Mouse (Mus musculus): Measurements from ENCODE around the gene Dmc1. TPM values are rescaled to one million over a fixed set of nuclear protein-coding genes. Genes with fewer than 3 reads are reported as not detected.

The Dmc1 gene
- total RNA-seq, 2 experiments from 2014 or later = 0.59 to 0.87 TPM

- DNase-seq (ENCODE audit: low spot score in 2 of 2) = no peak
- intact Hi-C loops (cut with DNase I) = no loop called here
Measured at GRCm38 (mm10) chr15:79519400-79520220, 85.3 kb downstream of the Dmc1 start.

- no peak for DNase-seq (ENCODE audit: low spot score in 2 of 2)
- intact Hi-C loops (cut with DNase I) = no loop called here
Measured at GRCm38 (mm10) chr15:79518571-79518970, 86.3 kb downstream of the Dmc1 start.

- intact Hi-C loops (cut with DNase I) = no loop called here
- no peak for DNase-seq (ENCODE audit: low spot score in 2 of 2)
Measured at GRCm38 (mm10) chr15:79517710-79518109, 87.2 kb downstream of the Dmc1 start.

GRCm38 (mm10) chr15:79516171-79517096 is 88.5 kb downstream of the Dmc1 start, which contains the start of gene Kdelr3:
Kdelr3 (plus strand) TSS chr15:79516411.
- DNase-seq (ENCODE audit: low spot score in 2 of 2) = peak in 1 of 2 experiments; percentile 29
- intact Hi-C loops (cut with DNase I) = no loop called here

- intact Hi-C loops (cut with DNase I) = no loop called here
- DNase-seq (ENCODE audit: low spot score in 2 of 2) = no peak
Measured at GRCm38 (mm10) chr15:79513940-79514339, 91.0 kb downstream of the Dmc1 start.

- DNase-seq (ENCODE audit: low spot score in 2 of 2) = peak; percentile 92
- intact Hi-C loops (cut with DNase I) = no loop called here
Measured at GRCm38 (mm10) chr15:79511553-79512320, 93.2 kb downstream of the Dmc1 start.

Small RNA genes within 50 kb of the gene (microRNA-seq; reads per million reads assigned to microRNA genes)
- gene Gm27903 = 0 reads per million in 2 experiments

Other genes with a start within 250 kb of the Dmc1 start
- gene Tmem184b, start 201.5 kb downstream of the Dmc1 start, total RNA-seq (2021) = 10 to 100 TPM; 56.2 to 56.8 TPM
- gene Csnk1e, start 149.5 kb downstream of the Dmc1 start, total RNA-seq (2021) = 100 to 1,000 TPM; 142 to 166 TPM
- 100 to 1,000 TPM; 166 to 177 TPM for gene Kcnj4, start 99.9 kb downstream of the Dmc1 start, total RNA-seq (2021)
- 1 to 10 TPM; 1.3 to 1.6 TPM for gene Kdelr3, start 88.7 kb downstream of the Dmc1 start, total RNA-seq (2021)
- 100 to 1,000 TPM; 363 to 364 TPM for gene Ddx17, start 58.4 kb downstream of the Dmc1 start, total RNA-seq (2021)
- gene Fam227a, start 53.8 kb upstream of the Dmc1 start, total RNA-seq (2021) = 10 to 100 TPM in 1 of 2 experiments, 1 to 10 TPM in 1; 7.0 to 12.4 TPM
- 10 to 100 TPM; 65.3 to 69.2 TPM for gene Cby1, start 54.1 kb upstream of the Dmc1 start, total RNA-seq (2021)
- gene Tomm22, start 65.8 kb upstream of the Dmc1 start, total RNA-seq (2021) = 10 to 100 TPM; 97.8 to 99.7 TPM
- gene Josd1, start 82.8 kb upstream of the Dmc1 start, total RNA-seq (2021) = 10 to 100 TPM; 56.1 to 66.2 TPM
- gene Gtpbp1, start 85.7 kb upstream of the Dmc1 start, total RNA-seq (2021) = 10 to 100 TPM; 44.1 to 44.7 TPM
- 10 to 100 TPM; 24.8 to 25.3 TPM for gene Sun2, start 137.4 kb upstream of the Dmc1 start, total RNA-seq (2021)
- 10 to 100 TPM; 37.5 to 39.7 TPM for gene Dnal4, start 172.7 kb upstream of the Dmc1 start, total RNA-seq (2021)
- 100 to 1,000 TPM; 693 to 768 TPM for gene Nptxr, start 199.7 kb upstream of the Dmc1 start, total RNA-seq (2021)
- 10 to 100 TPM in 1 of 2 experiments, 1 to 10 TPM in 1; 7.3 to 53.6 TPM for gene Npcd, start 229.1 kb upstream of the Dmc1 start, total RNA-seq (2021)
- gene Cbx6, start 229.6 kb upstream of the Dmc1 start, total RNA-seq (2021) = 100 to 1,000 TPM; 429 to 483 TPM